12 mouse cellular contexts compared by ENCODE assay signal in genomic region chr8:84416915-84417314, GRCm38 (mm10). TPM values are rescaled to one million over a fixed set of nuclear protein-coding genes. Genes with fewer than 3 reads are reported as not detected.
DNase-seq lines count a peak whose midpoint lies in the region; ATAC-seq and TF ChIP-seq lines count a peak whose summit lies in the region.
"Had no signal": no experiment of that assay in that cellular context is flagged by ENCODE, and none has a peak within 500 bp of the region (broad histone marks: within the 10 kb centered on the region; RNA-seq: fewer than 3 reads in every experiment).

No protein-coding gene starts in this region.

- peak; percentile 8; the same call in 1 of the 2 replicates for TF ChIP-seq CTCF in cerebellum, adult 2 months (IDR thresholded peaks at IDR 0.05; ENCODE audit: borderline replicate concordance, insufficient read depth, low read depth, low read length)

- peak; percentile 17; the same call in 1 of the 2 replicates for TF ChIP-seq POLR2A in cerebellum, adult 2 months (IDR thresholded peaks at IDR 0.05; ENCODE audit: borderline replicate concordance, insufficient read depth, low read length)

- H3K4me1 ChIP-seq in cerebellum, adult 2 months (ENCODE audit: control insufficient read depth, insufficient read depth, low read length), result peaks cover 29% of the 10 kb centered on the region
- H3K4me1 ChIP-seq in forebrain, embryonic 12.5 days, result peaks cover 27% of the 10 kb centered on the region
- H3K4me1 ChIP-seq in limb, embryonic 15.5 days, result peaks cover 20% of the 10 kb centered on the region
- peaks cover 22% of the 10 kb centered on the region for H3K4me1 ChIP-seq in kidney, embryonic 15.5 days

- no peaks in the 10 kb centered on the region for H3K27me3 ChIP-seq in cerebellum, adult 2 months (ENCODE audit: control insufficient read depth, insufficient read depth, low read length)
- peaks cover 35% of the 10 kb centered on the region; the same call in 1 of the 2 replicates for H3K27me3 ChIP-seq in forebrain, embryonic 12.5 days
- peaks cover 68% of the 10 kb centered on the region for H3K27me3 ChIP-seq in limb, embryonic 15.5 days
- peaks cover 54% of the 10 kb centered on the region for H3K27me3 ChIP-seq in kidney, embryonic 15.5 days

- H3K9me3 ChIP-seq in forebrain, embryonic 12.5 days, result peaks cover 5% of the 10 kb centered on the region; the same call in 1 of the 2 replicates
- no peaks in the 10 kb centered on the region for H3K9me3 ChIP-seq in limb, embryonic 15.5 days
- 0 out of 2 replicates have a peak, but pooled peaks cover 6% of the 10 kb centered on the region for H3K9me3 ChIP-seq in kidney, embryonic 15.5 days (replicated peaks)

- H3K27ac ChIP-seq in cerebellum, adult 2 months (ENCODE audit: insufficient read depth, low read length), result peak overlapping the region; percentile 80
- no peak overlapping the region for H3K27ac ChIP-seq in forebrain, embryonic 12.5 days
- H3K27ac ChIP-seq in limb, embryonic 15.5 days, result peak overlapping the region; percentile 27; the same call in 1 of the 2 replicates
- H3K27ac ChIP-seq in kidney, embryonic 15.5 days, result no peak overlapping the region
- H3K27ac ChIP-seq: macrophage had no signal

- H3K36me3 ChIP-seq in forebrain, embryonic 12.5 days (replicated peaks), result no peaks in the 10 kb centered on the region
- no peaks in the 10 kb centered on the region for H3K36me3 ChIP-seq in limb, embryonic 15.5 days
- no peaks in the 10 kb centered on the region for H3K36me3 ChIP-seq in kidney, embryonic 15.5 days

- peak overlapping the region; percentile 72 for H3K4me2 ChIP-seq in forebrain, embryonic 12.5 days
- H3K4me2 ChIP-seq in limb, embryonic 15.5 days, result no peak overlapping the region
- no peak overlapping the region for H3K4me2 ChIP-seq in kidney, embryonic 15.5 days

- DNase-seq in brain, adult 2 months (ENCODE audit: low read depth, low spot score), result peak; percentile 72
- peak; percentile 69 to 74 for DNase-seq in cerebellum, adult 2 months
- DNase-seq in embryo, embryonic 10.5 days (ENCODE audit: low spot score), result no peak
- no peak for DNase-seq in thymus, postnatal 10 days (ENCODE audit: low spot score in 2 of 2)
- no peak for DNase-seq in T-cell, adult 2 months (ENCODE audit: low spot score)
- DNase-seq: adrenal gland, adult 2 months; gastrocnemius, postnatal 36 days had no signal

- H3K4me3 ChIP-seq in cerebellum, adult 2 months (replicated peaks; ENCODE audit: insufficient read depth, low read depth, low read length), result peak overlapping the region; percentile 64
- H3K4me3 ChIP-seq in forebrain, embryonic 12.5 days (replicated peaks), result peak overlapping the region; percentile 70
- H3K4me3 ChIP-seq in limb, embryonic 15.5 days, result no peak overlapping the region
- H3K4me3 ChIP-seq in kidney, embryonic 15.5 days (replicated peaks), result no peak overlapping the region

- WGBS in cerebellum, adult 2 months, result 7% methylated on average over 6 of the region's 6 CpGs
- 78% methylated on average over 6 of the region's 6 CpGs for WGBS in forebrain, embryonic 12.5 days
- WGBS in limb, embryonic 15.5 days, result 67% methylated on average over 6 of the region's 6 CpGs
- 80% methylated on average over 6 of the region's 6 CpGs for WGBS in kidney, embryonic 15.5 days

- ATAC-seq in forebrain, embryonic 12.5 days (ENCODE audit: low FRiP score), result no peak
- ATAC-seq in limb, embryonic 15.5 days (ENCODE audit: insufficient number of reproducible peaks, low FRiP score, low TSS enrichment, low read depth), result no peak
- ATAC-seq in kidney, embryonic 15.5 days (replicated peaks; ENCODE audit: low FRiP score), result no peak
- ATAC-seq: inflammation-experienced regulatory T-cells, adult 6 months had no signal

- H3K9ac ChIP-seq in forebrain, embryonic 12.5 days, result no peak overlapping the region
- H3K9ac ChIP-seq in limb, embryonic 15.5 days, result no peak overlapping the region
- no peak overlapping the region for H3K9ac ChIP-seq in kidney, embryonic 15.5 days

RNA-seq across cellular contexts. Expression of gene Cacna1a, which starts 28.7 kb away (rescaled TPM):
- 220 and 260 TPM in 2 replicates for polyA plus RNA-seq in cerebellum, adult 2 months (2012; rRNA removed)
- 8.2 and 11.5 TPM in 2 replicates for polyA plus RNA-seq in forebrain, embryonic 12.5 days (2016; fragmentation: Nextera tagmentation; extraction: Ambion mirVana)
- polyA plus RNA-seq in limb, embryonic 15.5 days (2015; fragmentation: Nextera tagmentation; extraction: Ambion mirVana), result 3.3 and 5.2 TPM in 2 replicates
- polyA plus RNA-seq in kidney, embryonic 15.5 days (2015; fragmentation: Nextera tagmentation; extraction: Ambion mirVana), result 2.2 and 4.0 TPM in 2 replicates

Comparison
In these comparisons a context has a peak if more than half of its experiments do, and no peak if none do; other contexts are left out.
1. DNase-seq: peak in brain, adult 2 months (single experiment) and cerebellum, adult 2 months (2 of 2); none in embryo, embryonic 10.5 days (single experiment), thymus, postnatal 10 days (0 of 2) and T-cell, adult 2 months (single experiment).
2. H3K27ac ChIP-seq: peak in cerebellum, adult 2 months (single experiment) and limb, embryonic 15.5 days (single experiment); none in forebrain, embryonic 12.5 days (single experiment) and kidney, embryonic 15.5 days (single experiment).
3. H3K4me3 ChIP-seq: peak in cerebellum, adult 2 months (single experiment) and forebrain, embryonic 12.5 days (single experiment); none in limb, embryonic 15.5 days (single experiment) and kidney, embryonic 15.5 days (single experiment).
4. RNA of gene Cacna1a, which starts 28.7 kb away (polyA plus RNA-seq): 220 to 260 TPM in cerebellum, adult 2 months; 8.2 to 11.5 TPM in forebrain, embryonic 12.5 days, 3.3 to 5.2 TPM in limb, embryonic 15.5 days and 2.2 to 4.0 TPM in kidney, embryonic 15.5 days; every median in the first group is over 10 times any median in the second.